Mouse (Mus musculus) midbrain, embryonic 15.5 days (tissue): ENCODE measurements at regions not wholly inside any gene's neighbourhood (a gene's known extent, or its start where the extent isn't known, plus 50 kb on each side); places are given as distances from the start of the nearest gene placed in this dataset.
A peak's percentile ranks its signal among the peaks of the same experiment; 100 is the strongest.

Experiments used
- ATAC-seq: fragments of 200-750 bp; cut with Nextera tagmentation; replicated peaks from 2 replicates; pipeline ENCODE4 v1.8.0; 2017; ENCODE audit warnings: moderate TSS enrichment
- H3K27ac ChIP-seq: fragments of 300-500 bp; sonication (generic); 2 replicates; pipeline ENCODE4 v1.5.1; 2015; ENCODE audit warnings: mild to moderate bottlenecking, inconsistent platforms
- H3K27me3 ChIP-seq: fragments of 300-500 bp; sonication (generic); replicated peaks from 2 replicates; pipeline ENCODE4 v1.6.1; 2015; ENCODE audit warnings: inconsistent platforms
- H3K36me3 ChIP-seq: fragments of 300-500 bp; sonication (generic); replicated peaks from 2 replicates; pipeline ENCODE4 v1.6.1; 2015; ENCODE audit warnings: inconsistent platforms
- H3K4me1 ChIP-seq: fragments of 300-500 bp; sonication (generic); 2 replicates; pipeline ENCODE4 v1.6.1; 2015; ENCODE audit warnings: inconsistent platforms
- H3K4me2 ChIP-seq: fragments of 300-500 bp; sonication (generic); 2 replicates; pipeline ENCODE4 v1.6.1; 2015; ENCODE audit warnings: inconsistent platforms, mild to moderate bottlenecking, moderate library complexity
- H3K4me3 ChIP-seq: fragments of 300-500 bp; sonication (generic); 2 replicates; pipeline ENCODE4 v1.5.1; 2015; ENCODE audit warnings: mild to moderate bottlenecking, inconsistent platforms
- H3K9ac ChIP-seq: fragments of 300-500 bp; sonication (generic); 2 replicates; pipeline ENCODE4 v1.6.1; 2015; ENCODE audit warnings: mild to moderate bottlenecking, inconsistent platforms
- H3K9me3 ChIP-seq: fragments of 300-500 bp; sonication (generic); 2 replicates; pipeline ENCODE4 v1.6.1; 2016; ENCODE audit warnings: inconsistent platforms
- WGBS: fragments of 180-500 bp; shearing (Covaris S2); methylation state at CpG from one replicate; pipeline ENCODE4 v1.1.7; 2015; ENCODE audit warnings: mixed read lengths; 5-methylcytosine and 5-hydroxymethylcytosine counted together

- Histone ChIP-seq H3K4me1 (no peaks in the 10 kb centered on the region), H3K36me3 (no peaks in the 10 kb centered on the region), H3K27me3 (no peaks in the 10 kb centered on the region), H3K9ac (no peak overlapping the region), H3K4me2 (no peak overlapping the region), H3K27ac (no peak overlapping the region), H3K9me3 (no peaks in the 10 kb centered on the region), H3K4me3 (no peak overlapping the region)
- ATAC-seq = no peak
- 88% methylated on average over 6 of the region's 6 CpGs for WGBS
Observed at GRCm38 (mm10) chr6:99818486-99818885, 92.3 kb upstream of the Prok2 start.

- no peaks in the 10 kb centered on the region for H3K27me3 ChIP-seq
- no peaks in the 10 kb centered on the region for H3K9me3 ChIP-seq
- no peak overlapping the region for H3K4me2 ChIP-seq
- ATAC-seq = no peak
- H3K36me3 ChIP-seq = no peaks in the 10 kb centered on the region
- H3K27ac ChIP-seq = no peak overlapping the region
- 97% methylated on average over 1 of the region's 1 CpGs for WGBS
- H3K4me1 ChIP-seq = no peaks in the 10 kb centered on the region
- H3K4me3 ChIP-seq = no peak overlapping the region
- H3K9ac ChIP-seq = no peak overlapping the region
Observed at GRCm38 (mm10) chr6:99817245-99817644, 91.1 kb upstream of the Prok2 start.

GRCm38 (mm10) chr6:99813102-99813501 is 86.9 kb upstream of the Prok2 start:
- Histone ChIP-seq H3K27ac (no peak overlapping the region), H3K27me3 (0 out of 2 replicates have a peak, but pooled peaks cover 3% of the 10 kb centered on the region), H3K36me3 (no peaks in the 10 kb centered on the region), H3K9ac (no peak overlapping the region), H3K4me1 (no peaks in the 10 kb centered on the region; the same call in 1 of the 2 replicates), H3K9me3 (no peaks in the 10 kb centered on the region), H3K4me3 (no peak overlapping the region), H3K4me2 (no peak overlapping the region)
- 93% methylated on average over 4 of the region's 4 CpGs for WGBS
- ATAC-seq = no peak

GRCm38 (mm10) chr6:99811842-99812241 is 85.7 kb upstream of the Prok2 start:
- Histone ChIP-seq H3K9me3 (no peaks in the 10 kb centered on the region), H3K27ac (no peak overlapping the region), H3K36me3 (no peaks in the 10 kb centered on the region), H3K4me3 (no peak overlapping the region), H3K4me2 (no peak overlapping the region), H3K4me1 (no peaks in the 10 kb centered on the region; the same call in 1 of the 2 replicates), H3K9ac (no peak overlapping the region), H3K27me3 (0 out of 2 replicates have a peak, but pooled peaks cover 3% of the 10 kb centered on the region)
- WGBS = 86% methylated on average over 4 of the region's 4 CpGs
- no peak for ATAC-seq

- Histone ChIP-seq H3K36me3 (no peaks in the 10 kb centered on the region), H3K9me3 (no peaks in the 10 kb centered on the region), H3K27ac (no peak overlapping the region), H3K4me2 (no peak overlapping the region), H3K4me1 (no peaks in the 10 kb centered on the region; the same call in 1 of the 2 replicates), H3K27me3 (0 out of 2 replicates have a peak, but pooled peaks cover 3% of the 10 kb centered on the region), H3K4me3 (no peak overlapping the region), H3K9ac (no peak overlapping the region)
- no peak for ATAC-seq
- WGBS = 70% methylated on average over 9 of the region's 9 CpGs
Observed at GRCm38 (mm10) chr6:99810974-99811798, 85.0 kb upstream of the Prok2 start.

- H3K36me3 ChIP-seq = no peaks in the 10 kb centered on the region
- peak overlapping the region; percentile 25; the same call in 1 of the 2 replicates for H3K9ac ChIP-seq
- H3K4me2 ChIP-seq = peak overlapping the region; percentile 47
- 15% methylated on average over 10 of the region's 10 CpGs for WGBS
- H3K27ac ChIP-seq = peak overlapping the region; percentile 53; the same call in 1 of the 2 replicates
- H3K4me1 ChIP-seq = peaks cover 8% of the 10 kb centered on the region
- H3K27me3 ChIP-seq = 0 out of 2 replicates have a peak, but pooled peaks cover under 1% of the 10 kb centered on the region
- H3K9me3 ChIP-seq = no peaks in the 10 kb centered on the region
- peak; percentile 40 for ATAC-seq
- H3K4me3 ChIP-seq = 0 out of 2 replicates have a peak overlapping the region, but pooled peaks have one; percentile 13
Observed at GRCm38 (mm10) chr6:99804905-99805245, 78.7 kb upstream of the Prok2 start.

GRCm38 (mm10) chr6:99803983-99804904 is 78.1 kb upstream of the Prok2 start:
- Histone ChIP-seq H3K27ac (peak overlapping the region; percentile 53), H3K27me3 (0 out of 2 replicates have a peak, but pooled peaks cover 4% of the 10 kb centered on the region), H3K4me1 (peaks cover 8% of the 10 kb centered on the region), H3K4me2 (peak overlapping the region; percentile 47), H3K36me3 (no peaks in the 10 kb centered on the region), H3K9ac (peak overlapping the region; percentile 25; the same call in 1 of the 2 replicates), H3K4me3 (0 out of 2 replicates have a peak overlapping the region, but pooled peaks have one; percentile 13), H3K9me3 (no peaks in the 10 kb centered on the region)
- 21% methylated on average over 25 of the region's 25 CpGs for WGBS
- ATAC-seq = peak; percentile 93

- Histone ChIP-seq H3K4me2 (no peak overlapping the region), H3K9ac (no peak overlapping the region), H3K4me1 (peaks cover 8% of the 10 kb centered on the region), H3K4me3 (no peak overlapping the region), H3K27ac (no peak overlapping the region), H3K9me3 (no peaks in the 10 kb centered on the region), H3K27me3 (0 out of 2 replicates have a peak, but pooled peaks cover 4% of the 10 kb centered on the region), H3K36me3 (no peaks in the 10 kb centered on the region)
- ATAC-seq = no peak
- 76% methylated on average over 6 of the region's 6 CpGs for WGBS
Observed at GRCm38 (mm10) chr6:99800919-99801318, 74.7 kb upstream of the Prok2 start.

GRCm38 (mm10) chr6:99800324-99800723 is 74.1 kb upstream of the Prok2 start:
- H3K27me3 ChIP-seq = 0 out of 2 replicates have a peak, but pooled peaks cover 4% of the 10 kb centered on the region
- H3K4me3 ChIP-seq = no peak overlapping the region
- H3K4me1 ChIP-seq = peaks cover 8% of the 10 kb centered on the region
- no peak overlapping the region for H3K4me2 ChIP-seq
- H3K9me3 ChIP-seq = no peaks in the 10 kb centered on the region
- no peaks in the 10 kb centered on the region for H3K36me3 ChIP-seq
- 53% methylated on average over 14 of the region's 14 CpGs for WGBS
- H3K9ac ChIP-seq = no peak overlapping the region
- ATAC-seq = 0 out of 2 replicates have a peak, but pooled peaks have one; percentile 48
- no peak overlapping the region for H3K27ac ChIP-seq

- peaks cover 9% of the 10 kb centered on the region; the same call in 1 of the 2 replicates for H3K27me3 ChIP-seq
- no peak overlapping the region for H3K27ac ChIP-seq
- H3K36me3 ChIP-seq = no peaks in the 10 kb centered on the region
- no peak for ATAC-seq
- no peak overlapping the region for H3K4me2 ChIP-seq
- H3K4me3 ChIP-seq = no peak overlapping the region
- no peaks in the 10 kb centered on the region for H3K4me1 ChIP-seq
- no peak overlapping the region for H3K9ac ChIP-seq
- H3K9me3 ChIP-seq = no peaks in the 10 kb centered on the region
- WGBS = 93% methylated on average over 12 of the region's 12 CpGs
Observed at GRCm38 (mm10) chr6:99796390-99796789, 70.2 kb upstream of the Prok2 start.

GRCm38 (mm10) chr6:99793546-99793945 is 67.4 kb upstream of the Prok2 start:
- Histone ChIP-seq H3K27me3 (peaks cover 5% of the 10 kb centered on the region; the same call in 1 of the 2 replicates), H3K4me1 (no peaks in the 10 kb centered on the region), H3K36me3 (no peaks in the 10 kb centered on the region), H3K27ac (no peak overlapping the region), H3K4me3 (no peak overlapping the region), H3K9me3 (no peaks in the 10 kb centered on the region), H3K9ac (no peak overlapping the region), H3K4me2 (no peak overlapping the region)
- ATAC-seq = no peak
- WGBS = 51% methylated on average over 10 of the region's 10 CpGs

GRCm38 (mm10) chr6:99792353-99792752 is 66.2 kb upstream of the Prok2 start:
- Histone ChIP-seq H3K4me1 (no peaks in the 10 kb centered on the region), H3K4me2 (no peak overlapping the region), H3K36me3 (no peaks in the 10 kb centered on the region), H3K9ac (no peak overlapping the region), H3K9me3 (no peaks in the 10 kb centered on the region), H3K27me3 (peaks cover 5% of the 10 kb centered on the region; the same call in 1 of the 2 replicates), H3K4me3 (no peak overlapping the region), H3K27ac (no peak overlapping the region)
- ATAC-seq = no peak
- WGBS = 76% methylated on average over 10 of the region's 10 CpGs
